Mouse (Mus musculus): Measurements from ENCODE around the gene Slc16a8. TPM values are rescaled to one million over a fixed set of nuclear protein-coding genes. Genes with fewer than 3 reads are reported as not detected.
A peak's percentile ranks its signal among the peaks of the same experiment; 100 is the strongest.

Slc16a8 gene
- under 1 TPM; 0.19 to 0.29 TPM for total RNA-seq (2021)
- long read RNA-seq, experiment 1, partial matches to known transcripts: 1 of 1 reads
- long read RNA-seq, experiment 1, other reads (novel, unspliced or antisense): 0 of 1 reads
- long read RNA-seq, experiment 2, partial matches to known transcripts: 0 of 1 reads
- long read RNA-seq, experiment 2, other reads (novel, unspliced or antisense): 0 of 1 reads

DNA sequence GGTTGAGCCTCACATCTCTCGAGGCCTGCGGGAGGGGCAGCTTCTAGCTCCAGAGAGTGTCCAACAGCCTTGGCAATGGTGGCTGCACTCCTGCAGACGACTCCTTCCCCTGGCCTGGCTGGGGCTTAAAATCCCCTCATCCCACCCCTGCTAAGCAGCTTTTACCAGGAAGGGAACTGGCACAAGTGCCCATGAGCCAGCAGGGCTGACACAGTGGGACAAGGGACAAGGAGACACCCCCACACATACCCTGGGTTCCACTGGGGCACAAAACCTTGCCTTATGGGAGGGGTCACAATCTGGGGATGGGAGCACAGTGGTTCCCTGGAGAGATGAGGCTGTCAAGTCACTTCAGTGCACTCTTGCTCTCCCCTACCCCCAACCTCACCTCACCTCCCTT lies at the start of gene Slc16a8:
Slc16a8 (minus strand) TSS at position 101 of the 400 bp plus-strand sequence.
- DNase-seq: no peak
- intact Hi-C loops (cut with DNase I): no loop called here

GRCm38 (mm10) chr15:79303725-79304124 lies 49.2 kb upstream of the Slc16a8 start:
- intact Hi-C loops (cut with DNase I): no loop called here
- peak in 1 of 2 experiments; percentile 26 for DNase-seq

DNA sequence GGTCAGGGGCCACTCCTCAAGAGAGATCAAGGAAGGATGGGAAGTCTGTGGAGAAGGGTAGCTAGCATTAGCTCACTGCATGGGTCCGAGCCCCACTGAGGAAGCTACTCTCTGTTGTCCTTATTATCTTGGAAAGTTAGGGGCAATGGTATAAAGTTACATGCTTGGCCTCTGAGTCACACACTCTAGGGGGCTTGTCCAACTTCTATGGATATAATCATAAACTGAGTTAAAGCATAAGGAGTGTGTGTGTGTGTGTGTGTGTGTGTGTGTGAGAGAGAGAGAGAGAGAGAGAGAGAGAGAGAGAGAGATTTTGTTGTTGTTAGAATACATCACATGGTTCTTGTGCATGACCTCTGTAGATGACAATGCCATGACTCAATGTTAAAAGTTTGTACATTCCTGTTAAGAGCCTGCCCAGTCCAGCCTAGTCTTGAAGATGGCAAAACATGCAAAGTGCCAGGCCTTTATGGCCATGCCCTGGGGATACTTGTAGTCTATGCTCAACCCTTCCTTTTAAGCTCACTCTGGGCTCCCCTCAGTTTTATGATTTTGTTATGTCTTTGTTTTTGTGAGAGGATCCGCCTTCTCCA lies 45.1 kb upstream of the Slc16a8 start:
- intact Hi-C loops (cut with DNase I): no loop called here
- DNase-seq: no peak

- DNase-seq: no peak
- intact Hi-C loops (cut with DNase I): no loop called here
Measured at GRCm38 (mm10) chr15:79298553-79298952, 44.0 kb upstream of the Slc16a8 start.

DNA sequence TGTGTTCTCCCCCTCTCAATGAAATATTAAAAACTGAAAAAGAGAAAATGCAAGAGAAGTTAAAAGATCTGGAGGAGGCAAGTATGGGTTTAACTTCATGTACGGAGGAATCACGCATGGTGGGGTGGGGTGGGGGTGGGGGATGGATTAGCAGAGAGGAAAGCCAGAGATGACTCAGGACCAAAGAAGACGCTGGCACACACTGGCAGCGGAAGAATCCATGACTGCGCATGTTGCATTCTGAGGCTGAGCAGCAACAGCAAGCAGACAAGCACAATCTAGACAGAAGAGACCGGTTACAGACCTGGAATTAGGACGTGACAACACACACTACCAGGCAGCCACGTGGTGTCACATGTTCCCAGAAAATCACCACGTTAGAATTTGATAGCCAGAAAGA lies 38.2 kb upstream of the Slc16a8 start:
- DNase-seq: no peak
- intact Hi-C loops (cut with DNase I): no loop called here

DNA sequence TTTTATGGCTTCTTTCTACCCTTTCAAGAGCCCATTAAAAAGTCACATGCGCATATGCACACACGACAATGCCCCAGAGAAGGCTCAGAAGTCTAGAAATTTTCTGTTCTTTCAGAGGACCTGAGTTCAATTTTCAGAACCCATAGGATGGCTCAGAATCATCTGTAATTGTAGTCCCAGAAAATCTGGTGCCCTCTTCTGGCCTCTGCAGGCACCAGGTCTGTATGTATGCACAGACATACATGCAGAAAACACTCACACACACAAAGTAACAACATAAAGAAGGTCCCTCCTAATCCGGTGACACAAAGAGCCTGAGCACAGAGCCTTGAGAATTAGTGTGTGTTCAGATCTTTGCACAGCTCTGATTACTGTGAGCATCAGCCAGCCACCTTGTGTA lies 35.8 kb upstream of the Slc16a8 start:
- intact Hi-C loops (cut with DNase I): no loop called here
- no peak for DNase-seq

DNA sequence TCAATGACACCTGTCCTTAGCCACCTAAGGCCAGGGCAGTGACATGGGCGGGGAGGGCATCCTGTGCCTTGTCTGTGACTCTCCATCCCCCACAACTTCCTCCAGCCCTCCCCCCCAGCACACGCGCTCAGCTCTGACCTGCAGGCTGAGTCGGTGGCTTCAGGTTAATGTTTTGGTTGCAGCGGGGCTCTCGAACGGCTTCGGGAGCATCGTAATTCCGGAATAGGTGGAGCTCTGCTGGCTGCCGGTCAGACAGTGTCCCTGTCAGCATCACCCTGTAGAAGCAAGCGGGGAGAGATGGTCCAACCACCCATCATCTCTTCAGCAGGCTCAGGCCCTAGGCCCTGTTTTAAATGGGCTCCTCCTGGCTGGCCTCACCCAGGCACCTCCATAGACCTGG lies 34.9 kb upstream of the Slc16a8 start:
- intact Hi-C loops (cut with DNase I): no loop called here
- no peak for DNase-seq

GRCm38 (mm10) chr15:79288387-79288786 lies 33.8 kb upstream of the Slc16a8 start:
- DNase-seq: no peak
- intact Hi-C loops (cut with DNase I): loop anchor here (1.0 kb wide), 1 partner anchor 13 kb away; no protein-coding TSS in a partner anchor

DNA sequence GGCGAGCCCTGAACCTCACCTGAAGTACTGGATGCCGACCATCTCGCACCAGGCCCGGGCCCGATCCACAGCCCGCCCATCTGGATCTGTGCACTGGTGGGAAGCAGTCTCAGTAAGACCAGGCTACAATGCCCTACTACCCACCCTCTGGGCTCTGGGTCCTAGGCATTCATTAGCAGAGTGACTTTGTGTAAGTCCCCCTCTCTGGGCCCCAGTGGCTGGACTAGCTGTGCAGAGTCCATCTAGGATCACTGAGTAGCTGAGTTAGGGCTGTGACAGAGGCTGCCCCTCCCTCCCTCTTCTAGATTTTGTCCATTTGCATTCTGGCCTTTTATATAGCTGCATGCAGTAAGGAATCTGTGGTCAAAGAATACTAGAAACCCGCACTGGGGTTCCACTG lies 32.5 kb upstream of the Slc16a8 start:
- intact Hi-C loops (cut with DNase I): no loop called here
- no peak for DNase-seq

DNA sequence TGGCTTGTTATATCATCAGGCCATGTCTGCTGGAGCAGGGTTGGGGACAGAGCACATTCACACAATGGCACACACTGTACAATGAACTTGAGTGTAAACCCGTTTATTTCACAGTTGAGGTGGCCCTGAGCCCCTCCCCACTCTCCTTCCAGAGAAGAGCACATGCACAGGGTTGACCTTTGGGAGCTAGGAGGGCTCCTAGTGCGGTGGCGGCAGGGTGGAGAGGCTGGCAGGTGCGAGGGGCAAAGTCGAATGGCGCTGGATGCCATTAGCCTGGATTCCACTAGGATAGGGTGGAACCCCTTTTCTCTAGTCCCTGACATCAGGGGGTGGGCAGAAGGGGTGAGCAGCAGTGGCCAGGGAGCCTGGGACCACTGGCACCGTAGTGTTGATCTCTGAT lies 31.6 kb upstream of the Slc16a8 start:
- intact Hi-C loops (cut with DNase I): no loop called here
- DNase-seq: no peak

DNA sequence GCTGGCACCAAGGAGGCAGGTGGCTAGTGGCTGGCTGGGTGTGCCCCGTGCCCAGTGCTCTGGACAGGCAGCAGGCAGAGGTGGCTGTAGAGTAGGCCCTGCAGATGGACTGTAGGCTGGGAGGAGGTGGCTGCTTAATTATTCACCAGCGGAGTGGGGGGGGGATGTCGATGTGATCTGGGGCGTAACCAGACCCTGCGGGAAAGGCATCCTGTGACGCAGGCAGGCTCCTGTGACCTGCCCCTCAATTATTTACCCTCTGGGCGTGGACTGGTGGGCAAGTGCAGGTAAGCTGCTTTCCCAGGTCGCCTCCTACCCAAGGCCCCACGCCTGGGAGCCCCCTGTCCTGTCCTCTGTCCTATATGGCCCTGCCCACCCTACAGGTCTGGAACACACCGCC lies 30.8 kb upstream of the Slc16a8 start, which contains the start of gene Baiap2l2:
Baiap2l2 (minus strand) TSS at position 139 of the 400 bp plus-strand sequence.
- intact Hi-C loops (cut with DNase I): no loop called here
- no peak for DNase-seq

GRCm38 (mm10) chr15:79283371-79283770 lies 28.8 kb upstream of the Slc16a8 start:
- intact Hi-C loops (cut with DNase I): no loop called here
- no peak for DNase-seq

DNA sequence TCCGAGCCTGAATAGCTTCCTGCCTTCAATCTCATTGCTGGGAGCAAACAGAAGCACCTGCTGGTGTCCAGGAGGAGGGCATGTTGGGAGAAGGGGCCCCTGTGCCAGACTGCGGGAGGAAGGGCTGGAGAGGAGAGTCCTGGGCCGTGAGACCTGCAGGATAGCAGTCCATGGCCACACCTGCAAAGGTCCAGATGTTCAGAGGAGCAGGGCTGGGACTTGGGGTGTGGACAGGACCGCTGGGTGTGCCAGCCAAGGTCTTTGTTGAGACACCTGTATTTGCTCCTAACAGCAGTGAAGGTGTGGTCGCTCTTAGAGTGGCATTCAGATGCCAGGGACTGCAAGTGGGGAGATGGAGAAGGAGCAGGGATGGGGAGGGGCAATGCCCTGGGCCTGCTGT lies 27.9 kb upstream of the Slc16a8 start:
- intact Hi-C loops (cut with DNase I): no loop called here
- DNase-seq: no peak

GRCm38 (mm10) chr15:79281389-79281788 lies 26.8 kb upstream of the Slc16a8 start:
- DNase-seq: no peak
- intact Hi-C loops (cut with DNase I): no loop called here

- peak in 1 of 2 experiments; percentile 25 for DNase-seq
- intact Hi-C loops (cut with DNase I): no loop called here
Measured at GRCm38 (mm10) chr15:79280850-79281249, 26.3 kb upstream of the Slc16a8 start.

DNA sequence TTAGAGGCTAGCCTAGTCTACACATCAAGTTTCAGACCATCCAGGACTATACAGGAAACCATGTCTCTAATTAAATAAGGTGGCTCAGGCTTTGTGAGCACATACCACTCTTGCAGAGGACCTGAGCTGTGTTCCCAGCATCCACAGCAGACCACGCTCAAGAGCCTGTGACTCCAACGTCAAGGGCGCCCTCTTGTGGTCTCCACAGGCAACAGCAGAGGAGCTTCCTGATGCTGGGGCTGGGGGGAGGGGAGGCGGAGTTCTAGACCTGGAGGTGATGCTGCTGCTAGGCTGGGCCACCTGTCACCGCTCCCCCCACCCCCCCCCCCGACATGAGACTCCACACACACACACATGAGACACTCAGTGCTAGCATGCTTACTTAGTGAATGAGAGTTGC lies 25.6 kb upstream of the Slc16a8 start:
- intact Hi-C loops (cut with DNase I): no loop called here
- DNase-seq: peak in 1 of 2 experiments; percentile 44

DNA sequence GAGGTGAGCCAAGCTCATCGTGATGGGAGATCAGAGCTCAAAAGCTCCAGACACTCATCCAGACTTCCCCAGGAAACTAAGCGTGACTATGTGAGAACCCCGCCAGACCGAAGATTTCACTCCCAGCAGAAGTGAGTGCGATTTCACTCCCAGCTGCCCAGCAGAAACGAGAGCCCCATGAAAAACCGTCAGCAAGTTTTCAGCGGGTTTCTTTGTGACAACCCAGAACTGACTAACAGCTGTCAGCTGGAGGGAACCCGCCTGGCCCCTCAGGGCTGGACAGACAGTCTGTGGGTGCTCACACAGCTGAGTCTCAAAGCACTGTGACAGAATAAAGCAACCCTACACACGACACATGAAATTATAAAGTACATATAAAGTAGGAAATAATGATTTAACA lies 23.2 kb upstream of the Slc16a8 start:
- DNase-seq: no peak
- intact Hi-C loops (cut with DNase I): no loop called here

GRCm38 (mm10) chr15:79273020-79273419 lies 18.5 kb upstream of the Slc16a8 start:
- no peak for DNase-seq
- intact Hi-C loops (cut with DNase I): no loop called here

DNA sequence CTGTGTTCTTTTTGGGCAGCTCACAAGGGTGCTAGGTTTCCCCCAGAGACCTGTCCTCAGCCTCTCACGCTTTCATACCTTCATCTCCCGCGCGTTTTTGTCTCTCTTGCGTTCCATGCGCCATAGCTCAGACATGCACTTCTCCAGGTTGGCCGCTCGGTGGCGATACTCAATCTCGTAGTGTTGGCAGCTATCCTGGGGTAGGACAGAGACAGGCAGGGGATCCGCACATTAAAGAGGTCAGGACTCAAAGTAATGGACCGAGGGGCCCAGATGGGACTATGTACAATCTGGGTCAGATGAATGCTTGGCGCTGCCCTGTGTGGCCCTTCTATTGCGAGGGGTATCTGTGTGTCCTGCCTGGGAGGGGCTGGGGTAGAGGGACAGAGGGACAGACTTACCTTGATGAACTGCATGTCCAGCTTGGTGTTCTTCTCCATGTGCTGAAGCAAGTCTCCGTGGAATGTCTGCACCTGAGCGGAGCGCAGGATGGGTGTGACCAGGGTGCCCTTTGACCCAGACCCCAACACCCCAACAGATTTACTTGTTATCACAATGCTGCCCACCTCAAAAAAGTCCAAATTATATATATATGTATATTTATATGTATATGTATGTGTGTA lies 16.7 kb upstream of the Slc16a8 start:
- intact Hi-C loops (cut with DNase I): loop anchor here (2.0 kb wide), 1 partner anchor 24 kb away; no protein-coding TSS in a partner anchor
- DNase-seq: peak; percentile 55 to 71

- DNase-seq: peak; percentile 78 to 81
- intact Hi-C loops (cut with DNase I): loop anchor here (2.0 kb wide), 1 partner anchor 24 kb away; no protein-coding TSS in a partner anchor
Measured at GRCm38 (mm10) chr15:79270317-79271123, 16.0 kb upstream of the Slc16a8 start.

DNA sequence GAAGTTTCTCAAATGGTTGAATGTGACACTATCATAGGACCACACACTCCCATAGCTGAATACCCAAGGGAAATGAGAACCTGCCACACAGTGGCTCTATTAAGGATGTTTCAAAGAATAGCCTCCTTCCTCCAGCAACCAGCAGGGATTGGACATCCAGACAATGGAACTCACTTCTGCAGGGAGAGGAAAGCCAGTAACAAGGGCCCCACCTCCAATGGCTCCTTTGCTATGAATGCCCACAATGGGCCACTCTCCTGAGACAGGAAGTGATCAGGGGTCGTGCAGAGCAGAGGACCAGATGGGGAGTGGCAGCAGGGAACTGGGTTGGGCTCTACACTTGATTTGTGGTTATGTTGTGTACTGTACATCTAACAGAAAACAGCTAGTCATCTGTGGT lies 14.0 kb upstream of the Slc16a8 start:
- intact Hi-C loops (cut with DNase I): no loop called here

More for the DNA sequence above, 14.0 kb upstream of the Slc16a8 start:
- no peak for DNase-seq
